ENCODE assay signal across 8 mouse cellular contexts in genomic region chr9:95559059-95559935, GRCm38 (mm10). TPM values are rescaled to one million over a fixed set of nuclear protein-coding genes. Genes with fewer than 3 reads are reported as not detected.
DNase-seq lines count a peak whose midpoint lies in the region; ATAC-seq lines count a peak whose summit lies in the region.

TSS of gene Paqr9 (plus strand) at chr9:95559657.

- peak within 1 kb of the TSS; percentile 97 for H3K4me2 ChIP-seq in lung, embryonic 16.5 days (ENCODE audit: low read depth, low read length)
- H3K4me2 ChIP-seq in limb, embryonic 13.5 days (replicated peaks), result peak within 1 kb of the TSS; percentile 97
- H3K4me2 ChIP-seq in neural tube, embryonic 14.5 days (ENCODE audit: low read depth, low read length), result peak within 1 kb of the TSS; percentile 85

- peaks cover 72% of the 10 kb centered on the region for H3K27me3 ChIP-seq in lung, embryonic 16.5 days (ENCODE audit: control insufficient read depth, insufficient read depth, low read depth, low read length)
- peaks cover 96% of the 10 kb centered on the region for H3K27me3 ChIP-seq in limb, embryonic 13.5 days
- 0 out of 2 replicates have a peak, but pooled peaks cover 2% of the 10 kb centered on the region for H3K27me3 ChIP-seq in neural tube, embryonic 14.5 days (ENCODE audit: control insufficient read depth, insufficient read depth, low read length)

- peak within 1 kb of the TSS; percentile 70 for H3K4me3 ChIP-seq in lung, embryonic 16.5 days (ENCODE audit: low read length)
- H3K4me3 ChIP-seq in limb, embryonic 13.5 days, result peak within 1 kb of the TSS; percentile 67
- H3K4me3 ChIP-seq in neural tube, embryonic 14.5 days (ENCODE audit: low read depth, low read length), result peak within 1 kb of the TSS; percentile 64

- H3K9me3 ChIP-seq in lung, embryonic 16.5 days (ENCODE audit: control insufficient read depth, low read length), result no peaks in the 10 kb centered on the region
- no peaks in the 10 kb centered on the region for H3K9me3 ChIP-seq in limb, embryonic 13.5 days
- H3K9me3 ChIP-seq in neural tube, embryonic 14.5 days (ENCODE audit: control insufficient read depth, low read length), result no peaks in the 10 kb centered on the region

- ATAC-seq in lung, embryonic 16.5 days (ENCODE audit: low read depth), result peak; percentile 51
- ATAC-seq in limb, embryonic 13.5 days (ENCODE audit: low FRiP score, low read depth), result peak; percentile 52
- peak; percentile 76 for ATAC-seq in neural tube, embryonic 14.5 days (ENCODE audit: low read depth)
- no peak for ATAC-seq in CD4-positive, CD25-positive, alpha-beta regulatory T cell, adult 4 months

- H3K36me3 ChIP-seq in lung, embryonic 16.5 days (ENCODE audit: control insufficient read depth, insufficient read depth, low read length), result no peaks in the 10 kb centered on the region
- H3K36me3 ChIP-seq in limb, embryonic 13.5 days, result no peaks in the 10 kb centered on the region
- H3K36me3 ChIP-seq in neural tube, embryonic 14.5 days (ENCODE audit: control insufficient read depth, insufficient read depth, low read length), result no peaks in the 10 kb centered on the region

- peak within 1 kb of the TSS; percentile 43 for H3K9ac ChIP-seq in lung, embryonic 16.5 days (ENCODE audit: low read length)
- H3K9ac ChIP-seq in limb, embryonic 13.5 days, result peak within 1 kb of the TSS; percentile 66
- H3K9ac ChIP-seq in neural tube, embryonic 14.5 days (replicated peaks; ENCODE audit: low read depth, low read length), result peak within 1 kb of the TSS; percentile 83

- under 1% methylated on average over 26 of the region's 118 CpGs for WGBS in lung, embryonic 16.5 days
- WGBS in limb, embryonic 13.5 days, result under 1% methylated on average over 74 of the region's 118 CpGs
- WGBS in neural tube, embryonic 14.5 days, result under 1% methylated on average over 51 of the region's 118 CpGs

- H3K4me1 ChIP-seq in lung, embryonic 16.5 days (replicated peaks; ENCODE audit: control insufficient read depth, insufficient read depth, low read length), result peaks cover 11% of the 10 kb centered on the region; the same call in 1 of the 2 replicates
- peaks cover 13% of the 10 kb centered on the region for H3K4me1 ChIP-seq in limb, embryonic 13.5 days
- H3K4me1 ChIP-seq in neural tube, embryonic 14.5 days (ENCODE audit: control insufficient read depth, insufficient read depth, low read length), result peaks cover 9% of the 10 kb centered on the region; the same call in 1 of the 2 replicates

- H3K27ac ChIP-seq in lung, embryonic 16.5 days (ENCODE audit: low read length), result no peak within 1 kb of the TSS
- no peak within 1 kb of the TSS for H3K27ac ChIP-seq in limb, embryonic 13.5 days
- peak within 1 kb of the TSS; percentile 75 for H3K27ac ChIP-seq in neural tube, embryonic 14.5 days (ENCODE audit: low read depth, low read length)

- no peak for DNase-seq in lung, postnatal 14 days
- peak; percentile 25 for DNase-seq in embryo, embryonic 10 days (ENCODE audit: low spot score)
- peak in 1 of 2 experiments; percentile 26 for DNase-seq in heart, adult 18-20 months
- DNase-seq in kidney, adult 18-20 months, result peak; percentile 77

RNA-seq across cellular contexts. Expression of gene Paqr9, which starts in this region (rescaled TPM):
- 0.03 and 0.09 TPM in 2 replicates for polyA plus RNA-seq in lung, embryonic 16.5 days (2015; fragmentation: Nextera tagmentation; extraction: Ambion mirVana)
- 10 to 100 TPM; 38.1 to 40.5 TPM for total RNA-seq in heart, adult 18-20 months (2021)
- polyA plus RNA-seq in limb, embryonic 13.5 days (2015; fragmentation: Nextera tagmentation; extraction: Ambion mirVana), result 0.10 and 0.24 TPM in 2 replicates
- polyA plus RNA-seq in neural tube, embryonic 14.5 days (2014; fragmentation: Nextera tagmentation; extraction: Ambion mirVana), result 8.1 and 9.3 TPM in 2 replicates
- under 1 TPM in 1 of 2 experiments, not detected in 1; 0.05 TPM for polyA plus RNA-seq in CD4-positive, CD25-positive, alpha-beta regulatory T cell, adult 4 months (2017; shearing (Covaris generic))

Comparison
In these comparisons a context has a peak if more than half of its experiments do, and no peak if none do; other contexts are left out.
1. Peak in ATAC-seq, H3K4me3 ChIP-seq, H3K9ac ChIP-seq and H3K4me2 ChIP-seq in lung, embryonic 16.5 days; RNA of the gene not detected or under 1 TPM.
2. Peak in ATAC-seq, H3K4me3 ChIP-seq, H3K9ac ChIP-seq and H3K4me2 ChIP-seq in limb, embryonic 13.5 days; RNA of the gene not detected or under 1 TPM.